Mouse (Mus musculus) thymus, postnatal 0 days (tissue): Measurements from ENCODE around the gene Zfp579. TPM values are rescaled to one million over a fixed set of nuclear protein-coding genes. Genes with fewer than 3 reads are reported as not detected.
"Not testable (repeated sequence)": the region's sequence is repeated elsewhere in the genome, so short reads cannot be mapped to it uniquely, and the experiment has no call there.

ENCODE experiments used
- DNase-seq: peaks from one replicate; pipeline ENCODE4 v3.0.0-alpha.2; 2015; ENCODE audit warnings: low spot score
- polyA plus RNA-seq: library from polyadenylated mRNA; unstranded; fragments of >200 nt; fragmentation: Nextera tagmentation; extraction: Ambion mirVana; gene quantifications from 2 replicates; pipeline ENCODE4 v1.2.1, GENCODE M21; 2015

The Zfp579 gene
- 18.7 and 22.3 TPM in 2 replicates for polyA plus RNA-seq

DNA sequence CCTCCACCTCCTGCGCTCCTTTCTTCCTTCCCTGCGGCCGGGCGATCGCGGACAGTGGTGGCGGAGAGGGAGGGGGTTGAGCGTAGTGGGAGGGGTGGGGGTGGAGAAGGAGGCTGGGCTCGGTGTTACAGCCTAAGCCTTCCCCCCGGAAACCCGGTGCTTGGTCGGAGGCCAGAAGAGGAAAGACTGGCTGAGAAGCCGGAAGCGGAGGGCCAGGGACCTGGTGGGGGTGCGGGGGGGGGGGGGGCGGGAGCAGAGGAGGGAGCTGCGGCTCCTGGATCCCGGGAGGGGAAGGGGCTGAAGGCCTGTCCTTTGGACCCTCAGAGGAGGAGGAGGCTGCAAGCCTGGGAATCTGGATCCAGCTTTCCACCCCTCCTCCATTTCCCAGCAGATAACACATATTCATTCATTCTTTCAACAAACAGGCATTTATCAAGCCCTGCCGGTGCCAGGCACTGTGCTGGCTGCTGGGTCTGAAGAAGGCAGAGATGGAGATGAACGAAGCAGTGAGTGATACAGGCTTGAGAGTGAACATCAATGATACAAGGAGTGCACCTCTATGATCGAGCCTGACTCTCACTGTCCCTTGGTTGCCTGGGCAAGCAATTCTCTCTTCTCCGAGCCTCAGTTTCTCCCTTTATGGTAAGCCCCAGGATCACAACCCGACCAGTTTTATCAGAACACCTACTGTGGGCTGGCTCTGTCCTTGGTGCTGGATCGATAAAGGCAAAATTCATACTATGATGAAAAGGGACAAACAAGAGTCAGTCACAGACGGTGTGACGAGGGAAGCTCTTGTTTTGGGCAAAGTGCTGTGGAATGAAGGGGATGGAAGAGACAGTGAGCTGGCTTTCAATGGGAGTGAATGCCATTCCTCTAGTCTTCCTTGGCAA is at the start of gene Zfp579:
TSS of gene Zfp579 (minus strand) at position 156 of the 893 bp plus-strand sequence.
- peak; percentile 84 for DNase-seq

DNA sequence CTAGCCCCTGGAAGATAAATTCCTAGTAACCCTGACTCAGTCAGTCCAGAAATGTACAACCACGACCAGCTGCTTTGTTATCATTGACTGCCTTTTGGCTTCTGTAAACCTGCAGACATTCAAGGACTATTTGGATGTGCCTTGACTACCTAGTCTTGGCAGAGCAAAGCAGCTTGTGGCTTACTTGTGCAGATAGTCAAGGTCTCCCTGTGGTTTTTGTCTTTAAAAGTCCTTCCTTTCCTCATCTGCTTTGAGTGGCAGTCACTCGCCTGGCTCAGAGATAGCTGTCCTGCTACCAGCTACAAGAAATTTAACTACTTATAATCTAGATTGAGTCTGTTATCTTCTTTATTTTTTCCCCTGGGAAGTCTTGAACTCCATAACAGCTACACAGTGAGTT is 49.0 kb upstream of the Zfp579 start:
- DNase-seq = no peak

DNA sequence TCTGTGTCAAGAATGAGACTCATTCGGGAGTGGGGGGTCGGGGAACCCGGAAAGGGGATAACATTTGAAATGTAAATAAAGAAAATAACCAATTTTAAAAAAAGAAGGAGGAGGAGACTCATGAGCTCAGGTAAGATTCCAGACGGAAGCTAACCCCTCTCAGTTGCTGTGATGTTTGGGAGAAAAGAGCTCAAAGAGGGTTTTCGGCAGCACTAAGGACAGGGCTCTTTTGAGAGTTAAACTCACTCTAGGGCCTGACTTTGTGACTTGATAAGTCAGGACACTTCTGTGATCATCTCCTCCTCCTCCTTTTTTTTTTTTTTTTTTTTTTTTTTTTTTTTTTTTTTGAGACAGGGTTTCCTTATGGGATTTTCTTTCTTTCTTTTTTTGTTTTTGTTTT is 43.0 kb upstream of the Zfp579 start:
- DNase-seq = no peak

DNA sequence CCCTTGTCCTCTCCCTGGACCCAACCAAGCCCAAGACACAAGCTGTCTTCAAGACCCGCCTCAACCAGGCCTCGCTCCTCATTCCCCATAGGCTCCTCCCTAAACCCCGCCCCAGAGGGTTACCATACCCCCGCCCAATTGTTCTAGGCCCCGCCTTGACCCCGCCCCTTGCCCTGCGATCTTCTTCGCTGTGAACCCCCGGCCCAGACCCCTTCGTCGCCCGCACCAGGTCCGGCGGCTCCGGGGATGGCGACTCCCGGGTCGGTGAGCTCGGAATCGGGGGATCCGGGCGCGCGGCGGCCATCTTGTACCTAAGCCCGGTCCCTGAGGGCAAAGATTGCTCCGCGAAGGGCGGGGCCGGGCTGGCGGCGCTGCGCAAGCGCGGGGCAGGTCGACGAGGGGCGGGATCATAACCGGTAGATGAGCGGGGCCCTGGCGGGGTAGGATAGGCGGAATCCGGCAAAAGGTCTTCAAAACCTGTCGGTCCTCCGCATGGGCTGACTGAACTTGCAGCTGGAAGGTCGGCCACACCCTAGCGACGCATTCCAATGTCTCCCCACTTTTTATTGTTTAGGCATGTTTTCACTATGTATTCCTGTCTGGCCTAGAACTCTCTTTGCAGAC is 42.3 kb upstream of the Zfp579 start, which contains the start of gene Zfp784:
TSS of gene Zfp784 (minus strand) at position 338 of the 624 bp plus-strand sequence.
- peak; percentile 94 for DNase-seq

DNA sequence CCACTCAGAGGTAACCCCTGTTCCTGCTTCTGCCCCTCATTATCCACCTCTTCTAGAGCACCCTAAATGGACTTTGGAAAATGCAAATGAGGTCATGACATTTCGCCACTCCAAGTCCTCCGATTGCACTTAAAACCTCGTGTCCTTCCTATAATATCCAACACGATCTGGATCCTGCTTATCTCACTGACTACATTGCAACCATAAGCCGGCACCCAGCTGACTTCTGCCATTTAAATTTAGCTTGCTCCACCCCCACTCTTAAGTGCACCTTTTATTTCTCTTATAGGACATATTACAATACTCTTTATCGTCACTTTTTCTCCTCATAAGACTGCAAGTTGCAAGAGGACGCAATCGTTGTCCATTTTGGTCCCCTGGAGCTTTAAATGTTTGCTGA is 41.5 kb upstream of the Zfp579 start:
- no peak for DNase-seq

DNA sequence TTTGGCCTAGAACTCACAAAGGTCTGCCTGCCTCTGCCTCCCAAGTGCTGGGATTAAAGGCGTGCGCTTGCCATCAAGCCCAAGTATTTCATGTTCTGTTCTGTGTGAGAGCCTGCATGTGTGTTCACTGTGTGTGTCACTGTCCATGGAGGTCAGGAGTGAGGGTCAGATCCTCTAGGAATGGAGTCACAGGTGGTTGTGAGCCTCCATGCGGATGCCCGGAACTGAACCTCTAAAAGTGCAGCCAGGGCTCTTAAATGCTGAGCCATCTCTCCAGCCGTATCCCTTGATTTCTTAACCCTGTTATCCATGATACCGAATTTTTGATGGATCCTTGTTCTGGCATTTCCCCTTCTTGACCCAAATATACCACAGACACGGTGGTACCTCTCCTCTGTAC is 41.1 kb upstream of the Zfp579 start:
- DNase-seq = no peak

DNA sequence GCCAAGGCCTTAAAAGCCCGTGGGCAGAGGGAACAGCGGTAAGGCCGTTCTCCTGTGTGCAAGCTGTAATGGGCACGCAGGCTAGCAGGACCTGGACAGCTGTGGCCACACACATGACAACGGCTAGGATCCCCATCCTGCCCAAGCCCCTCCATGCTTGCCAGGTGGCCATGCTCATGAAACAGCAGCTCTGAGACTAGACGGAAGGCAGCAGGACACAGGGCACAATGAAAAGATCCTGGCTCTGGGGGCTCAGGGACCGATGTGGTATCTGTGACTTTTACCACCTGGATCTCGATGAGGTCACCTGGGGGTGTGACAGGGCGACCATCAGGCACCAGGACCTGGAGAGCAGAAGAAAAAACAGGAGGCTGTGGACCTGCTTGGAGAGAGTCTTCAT is 40.2 kb upstream of the Zfp579 start:
- DNase-seq = no peak

DNA sequence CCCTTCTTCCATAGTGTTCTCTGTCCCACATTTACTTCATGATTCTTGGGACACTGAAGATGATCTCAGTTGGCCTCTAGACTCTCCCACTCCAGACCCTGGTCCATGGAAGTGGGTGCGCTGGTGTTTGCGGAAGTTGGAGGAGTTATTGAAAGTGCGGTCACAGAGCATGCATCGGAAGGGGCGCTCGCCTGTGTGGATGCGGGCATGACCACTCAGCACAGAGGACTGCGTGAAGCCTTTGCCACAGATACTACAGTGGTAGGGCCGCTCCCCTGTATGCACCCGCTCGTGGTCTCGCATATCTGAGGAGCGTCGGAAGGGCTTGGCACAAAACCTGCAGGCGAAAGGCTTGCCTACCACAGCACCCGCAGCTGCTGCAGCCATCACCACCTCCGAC is 39.7 kb upstream of the Zfp579 start:
- DNase-seq = no peak

DNA sequence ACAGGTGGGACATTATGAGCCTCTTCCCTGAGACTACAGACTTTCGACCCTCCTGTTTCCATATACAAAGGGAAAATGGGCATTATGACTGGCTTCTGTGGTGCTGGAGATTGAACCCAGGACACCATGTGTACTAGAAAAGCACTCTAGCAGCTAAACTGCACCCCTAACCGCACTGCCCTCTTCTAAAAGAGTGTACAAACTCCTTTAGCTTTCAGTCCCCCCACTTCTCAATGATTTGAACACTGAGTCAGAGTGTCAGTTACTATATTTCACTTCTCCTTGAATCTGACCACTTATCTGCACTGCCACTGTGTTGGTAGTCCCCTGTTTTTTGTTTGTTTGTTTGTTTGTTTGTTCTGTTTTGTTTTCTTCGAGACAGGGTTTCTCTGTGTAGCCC is 37.9 kb upstream of the Zfp579 start, which contains the start of gene 4632433K11Rik:
TSS of gene 4632433K11Rik (plus strand) at position 301 of the 400 bp plus-strand sequence.
- DNase-seq = no peak

DNA sequence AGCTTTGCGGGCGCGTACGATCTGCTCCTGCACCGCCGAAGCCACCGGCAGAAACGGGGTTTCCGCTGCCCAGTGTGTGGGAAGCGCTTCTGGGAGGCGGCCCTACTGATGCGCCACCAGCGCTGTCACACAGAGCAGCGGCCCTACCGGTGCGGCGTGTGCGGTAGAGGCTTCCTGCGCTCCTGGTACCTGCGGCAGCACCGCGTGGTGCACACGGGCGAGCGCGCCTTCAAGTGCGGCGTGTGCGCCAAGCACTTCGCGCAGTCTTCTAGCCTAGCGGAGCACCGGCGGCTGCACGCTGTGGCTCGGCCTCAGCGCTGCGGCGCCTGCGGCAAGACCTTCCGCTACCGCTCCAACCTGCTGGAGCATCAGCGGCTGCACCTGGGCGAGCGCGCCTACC is 35.5 kb upstream of the Zfp579 start:
- no peak for DNase-seq

DNA sequence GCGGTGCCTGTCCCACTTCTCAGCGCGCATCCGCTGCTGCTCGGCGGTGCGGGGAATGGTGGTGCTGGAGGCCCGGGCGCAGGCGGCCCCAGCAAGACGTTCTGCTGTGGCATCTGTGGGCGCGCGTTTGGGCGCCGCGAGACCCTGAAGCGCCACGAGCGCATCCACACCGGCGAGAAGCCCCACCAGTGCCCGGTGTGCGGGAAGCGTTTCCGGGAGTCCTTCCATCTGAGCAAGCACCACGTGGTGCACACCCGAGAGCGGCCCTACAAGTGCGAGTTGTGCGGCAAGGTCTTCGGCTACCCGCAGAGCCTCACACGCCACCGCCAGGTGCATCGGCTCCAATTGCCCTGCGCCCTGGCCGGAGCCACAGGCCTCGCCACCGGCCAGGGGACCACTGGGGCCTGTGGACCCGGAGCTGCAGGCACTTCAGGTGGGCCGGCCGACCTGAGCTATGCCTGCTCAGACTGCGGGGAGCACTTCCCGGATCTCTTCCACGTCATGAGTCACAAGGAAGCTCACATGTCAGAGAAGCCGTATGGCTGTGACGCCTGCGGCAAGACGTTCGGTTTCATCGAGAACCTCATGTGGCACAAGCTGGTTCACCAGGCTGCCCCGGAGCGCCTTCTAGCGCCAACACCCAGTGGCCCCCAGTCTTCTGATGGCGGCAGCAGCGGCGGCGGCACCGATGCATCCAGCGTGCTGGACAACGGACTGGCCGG is 34.8 kb upstream of the Zfp579 start:
- no peak for DNase-seq

DNA sequence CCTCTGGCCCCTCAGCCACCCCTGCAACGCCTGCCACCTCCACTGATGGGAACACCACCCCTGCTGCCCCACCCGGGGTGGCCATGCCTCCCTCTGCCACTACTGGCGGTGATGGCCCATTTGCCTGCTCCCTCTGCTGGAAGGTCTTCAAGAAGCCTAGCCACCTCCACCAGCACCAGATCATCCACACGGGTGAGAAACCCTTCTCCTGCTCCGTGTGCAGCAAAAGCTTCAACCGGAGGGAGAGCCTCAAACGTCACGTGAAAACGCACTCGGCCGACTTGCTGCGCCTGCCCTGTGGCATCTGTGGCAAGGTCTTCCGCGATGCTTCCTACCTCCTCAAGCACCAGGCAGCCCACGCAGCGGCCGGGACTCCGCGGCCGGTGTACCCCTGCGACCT is 34.0 kb upstream of the Zfp579 start:
- DNase-seq = no peak

DNA sequence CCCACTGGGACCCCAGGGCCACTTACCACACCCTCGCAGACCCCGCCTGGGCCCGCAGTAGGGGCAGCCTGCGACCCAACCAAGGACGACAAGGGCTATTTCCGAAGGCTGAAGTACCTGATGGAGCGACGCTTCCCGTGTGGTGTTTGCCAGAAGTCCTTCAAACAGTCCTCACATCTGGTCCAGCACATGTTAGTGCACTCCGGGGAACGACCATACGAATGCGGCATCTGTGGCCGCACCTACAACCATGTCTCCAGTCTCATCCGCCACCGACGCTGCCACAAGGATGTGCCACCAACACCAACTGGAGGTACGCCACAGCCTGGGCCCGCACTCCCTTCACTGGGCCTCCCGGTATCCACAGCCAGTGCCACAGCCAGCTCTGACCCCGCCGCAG is 33.6 kb upstream of the Zfp579 start:
- DNase-seq = no peak

DNA sequence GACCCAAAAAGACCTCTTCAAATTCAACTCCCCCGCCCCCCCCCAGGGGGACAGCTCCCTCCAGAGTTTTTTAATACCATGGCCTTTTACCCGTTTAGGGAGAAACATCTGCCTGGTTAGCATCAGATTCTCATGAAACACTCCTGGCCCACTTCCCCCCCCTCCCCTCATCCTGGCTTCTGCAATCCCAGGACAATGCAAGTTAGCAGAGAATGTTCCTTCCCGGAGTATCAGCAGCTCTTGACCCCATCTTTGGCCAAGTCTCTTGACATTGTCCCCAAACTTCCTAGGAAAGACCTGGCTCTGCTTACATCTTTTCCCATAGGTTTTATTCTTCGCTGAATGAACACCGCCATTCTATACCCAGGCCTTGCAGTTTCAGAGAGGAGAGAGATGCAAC is 25.2 kb upstream of the Zfp579 start:
- no peak for DNase-seq

DNA sequence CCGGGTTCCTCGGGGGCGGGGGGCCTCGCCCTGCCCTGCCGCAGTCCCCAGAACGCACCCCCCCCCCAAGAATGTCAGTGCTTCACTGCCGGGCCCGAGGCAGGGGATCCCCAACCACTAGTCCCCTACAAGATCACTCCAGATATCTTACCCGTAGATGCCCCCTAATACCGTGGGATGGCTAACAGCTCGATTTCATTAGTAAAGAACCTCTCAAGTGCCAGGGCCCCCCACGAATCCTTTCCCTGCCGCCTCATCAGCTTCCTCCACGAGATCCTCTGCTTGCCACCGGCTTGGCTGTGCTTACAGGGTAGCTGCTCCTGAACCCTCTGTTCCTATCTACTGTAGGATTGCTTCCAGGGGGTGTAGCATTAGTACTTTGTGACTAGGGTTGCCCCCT is 24.7 kb upstream of the Zfp579 start:
- no peak for DNase-seq

DNA sequence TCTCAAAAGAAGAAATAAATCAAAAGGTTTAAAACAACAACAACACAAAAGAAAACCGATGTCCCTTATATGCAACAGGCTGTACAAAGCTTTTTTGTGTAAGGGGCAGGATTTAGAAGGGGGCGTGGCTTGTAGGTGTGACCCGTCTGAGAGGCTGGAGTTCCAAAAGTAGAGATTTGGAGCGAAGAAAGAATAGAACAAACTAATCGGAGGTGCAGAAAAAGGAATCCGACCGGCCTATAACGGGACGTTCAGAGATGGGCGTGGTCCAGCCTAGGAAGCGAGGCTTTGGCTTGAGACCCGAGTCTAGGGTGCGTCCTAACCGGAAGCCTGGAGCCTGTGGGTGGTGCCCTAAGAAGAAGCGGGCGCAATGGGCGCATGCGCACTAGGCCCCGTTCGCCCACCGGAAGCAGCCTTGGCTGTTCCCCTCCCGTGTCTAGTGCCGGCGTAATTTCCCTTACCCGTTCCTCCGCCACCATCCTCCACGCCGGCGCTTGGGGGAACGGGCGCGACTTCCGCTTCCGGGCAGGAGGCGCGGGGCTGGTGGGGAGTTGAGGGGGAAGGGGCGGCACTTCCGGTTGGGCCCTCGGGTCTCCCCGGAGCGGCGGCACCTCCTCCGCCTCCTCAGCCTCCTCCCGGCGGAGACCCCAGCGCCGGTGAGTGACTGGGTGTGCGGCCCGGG is 24.2 kb upstream of the Zfp579 start, which contains the start of the genes Zfp865 and Ccdc106:
TSS of gene Zfp865 (plus strand) at position 377 of the 682 bp plus-strand sequence.
TSS of gene Ccdc106 (plus strand) at position 554 of the 682 bp plus-strand sequence.
- peak; percentile 99 for DNase-seq

DNA sequence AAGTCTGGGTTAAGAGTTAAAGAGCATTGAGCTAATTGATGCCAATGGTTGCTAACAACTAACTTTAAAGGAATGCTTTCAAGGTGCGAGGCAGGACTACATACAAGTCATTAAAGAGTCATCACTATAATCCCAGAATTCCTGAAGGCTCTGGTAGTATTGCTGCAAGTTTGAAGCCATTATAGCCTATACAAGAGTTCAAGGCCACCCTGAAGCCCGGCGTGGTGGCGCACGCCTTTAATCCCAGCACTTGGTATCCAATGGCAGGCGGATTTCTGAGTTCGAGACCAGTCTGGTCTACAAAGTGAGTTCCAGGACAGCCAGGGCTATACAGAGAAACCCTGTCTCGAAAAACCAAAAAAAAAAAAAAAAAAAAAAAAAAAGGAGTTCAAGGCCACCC is 23.6 kb upstream of the Zfp579 start:
- DNase-seq = not testable (repeated sequence)

DNA sequence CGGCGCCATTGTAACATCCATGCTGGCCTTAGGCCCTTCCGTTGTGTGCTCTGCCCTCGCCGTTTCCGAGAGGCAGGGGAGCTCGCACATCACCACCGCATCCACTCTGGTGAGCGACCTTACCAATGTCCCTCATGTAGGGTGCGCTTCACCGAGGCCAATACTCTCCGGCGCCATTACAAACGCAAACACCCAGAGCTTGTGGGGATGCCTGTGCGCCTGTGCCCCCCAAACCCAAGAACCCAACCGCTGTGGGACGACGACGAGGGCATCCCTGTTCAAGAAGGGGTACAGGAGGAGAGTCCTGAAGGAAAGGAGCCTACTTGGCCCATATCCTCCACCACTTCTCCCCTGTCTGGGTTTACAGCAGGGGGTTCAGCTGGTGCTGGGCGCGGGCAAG is 22.0 kb upstream of the Zfp579 start:
- no peak for DNase-seq

DNA sequence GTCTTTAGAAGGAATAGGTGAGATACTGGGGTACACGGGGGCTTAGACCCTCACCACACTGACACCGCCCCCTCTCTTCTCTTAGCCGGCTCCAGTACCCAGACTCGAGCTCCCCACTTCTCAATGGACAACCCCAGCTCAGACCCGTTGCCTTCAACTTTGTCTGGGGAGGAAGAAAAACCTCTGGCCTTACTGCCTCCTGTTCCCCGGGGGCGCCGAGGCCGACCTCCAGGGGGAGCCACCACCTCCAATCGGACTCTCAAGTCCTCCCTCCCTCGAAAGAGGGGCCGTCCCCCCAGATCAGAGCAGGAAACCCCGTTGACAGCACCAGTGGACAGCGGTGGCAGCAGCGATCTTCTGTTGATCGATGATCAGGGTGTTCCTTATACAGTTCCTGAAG is 21.4 kb upstream of the Zfp579 start:
- DNase-seq = no peak

DNA sequence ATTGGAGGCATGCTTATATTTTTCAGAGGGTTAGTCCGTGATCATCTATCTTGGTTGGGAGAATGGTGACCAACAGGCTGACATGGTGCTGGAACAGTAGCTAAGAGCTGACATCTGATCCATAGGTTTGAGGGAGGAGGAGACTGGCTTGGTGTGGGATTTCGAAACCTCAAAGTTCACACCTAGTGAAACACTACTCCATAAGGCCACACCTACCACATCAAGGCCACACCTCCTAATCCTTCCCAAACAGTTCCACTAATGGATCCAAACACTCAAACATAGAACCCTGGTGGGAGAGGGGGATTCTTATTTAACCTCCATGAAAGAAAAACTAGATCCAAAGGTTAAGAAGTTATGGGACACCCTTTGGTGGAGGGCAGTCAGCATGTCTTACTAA is 21.0 kb upstream of the Zfp579 start:
- no peak for DNase-seq

DNA sequence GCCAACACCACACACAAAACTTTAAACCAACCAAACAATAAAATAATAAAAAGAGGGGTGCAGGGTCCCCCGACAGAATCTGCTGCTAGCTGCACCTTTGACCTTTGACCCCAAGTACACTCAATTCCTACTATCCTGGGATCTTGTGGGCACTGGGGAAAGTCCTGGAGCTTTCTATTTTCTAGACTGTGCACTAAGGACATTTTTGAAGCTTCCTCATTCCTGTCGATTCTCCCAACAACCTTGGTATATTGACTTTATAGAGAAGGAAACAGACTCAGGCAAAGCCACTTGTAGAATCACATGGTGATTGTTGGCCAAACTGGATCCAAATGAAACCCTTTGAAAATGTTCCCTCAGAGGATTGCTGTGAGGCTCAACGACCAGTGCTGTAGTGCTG is 20.1 kb upstream of the Zfp579 start:
- no peak for DNase-seq
